26 mouse cellular contexts compared by ENCODE assay signal in genomic region chr17:6764227-6764593, GRCm38 (mm10). TPM values are rescaled to one million over a fixed set of nuclear protein-coding genes. Genes with fewer than 3 reads are reported as not detected.
A peak's percentile ranks its signal among the peaks of the same experiment; 100 is the strongest.
DNase-seq lines count a peak whose midpoint lies in the region; ATAC-seq and TF ChIP-seq lines count a peak whose summit lies in the region.
"Had no signal": no experiment of that assay in that cellular context is flagged by ENCODE, and none has a peak within 500 bp of the region (broad histone marks: within the 10 kb centered on the region; RNA-seq: fewer than 3 reads in every experiment).

No protein-coding gene starts in this region.

- no peak overlapping the region for H3K4me3 ChIP-seq in forebrain, embryonic 12.5 days (replicated peaks)
- H3K4me3 ChIP-seq in forebrain, postnatal 0 days (ENCODE audit: low read depth, low read length) = no peak overlapping the region
- H3K4me3 ChIP-seq in heart, embryonic 15.5 days = no peak overlapping the region
- H3K4me3 ChIP-seq in liver, embryonic 12.5 days = no peak overlapping the region
- no peak overlapping the region for H3K4me3 ChIP-seq in liver, embryonic 15.5 days (replicated peaks)
- H3K4me3 ChIP-seq: gastrocnemius, adult 2 months; lung, embryonic 15.5 days; megakaryocyte, embryonic 14.5 days; myocyte; neural tube, embryonic 13.5 days had no signal

- DNase-seq in forebrain, postnatal 0 days = no peak
- DNase-seq in heart, adult 8-10 months (ENCODE audit: low spot score) = no peak
- DNase-seq in liver = no peak
- DNase-seq in layer of hippocampus, postnatal 25 days (ENCODE audit: extremely low spot score in 1 of 2, low spot score in 1 of 2) = no peak
- DNase-seq: adrenal gland, postnatal 10 days; cerebellum, adult 8-10 months; cerebellum, postnatal 36 days; gastrocnemius, adult 2 months; gastrocnemius, postnatal 36 days; heart, postnatal 4 days; layer of hippocampus, adult 9-11 months; thymus, adult 2 months; thymus, postnatal 36 days had no signal

- no peak overlapping the region for H3K9ac ChIP-seq in forebrain, embryonic 12.5 days
- H3K9ac ChIP-seq in forebrain, postnatal 0 days = no peak overlapping the region
- no peak overlapping the region for H3K9ac ChIP-seq in heart, embryonic 15.5 days
- no peak overlapping the region for H3K9ac ChIP-seq in liver, embryonic 12.5 days
- H3K9ac ChIP-seq in liver, embryonic 15.5 days = no peak overlapping the region
- H3K9ac ChIP-seq: hindbrain, embryonic 14.5 days; lung, embryonic 15.5 days; neural tube, embryonic 13.5 days had no signal

- no peak overlapping the region for H3K4me2 ChIP-seq in forebrain, embryonic 12.5 days
- no peak overlapping the region for H3K4me2 ChIP-seq in forebrain, postnatal 0 days (ENCODE audit: low read depth)
- H3K4me2 ChIP-seq in heart, embryonic 15.5 days = no peak overlapping the region
- H3K4me2 ChIP-seq in liver, embryonic 12.5 days = peak overlapping the region; percentile 18; the same call in 1 of the 2 replicates
- 0 out of 2 replicates have a peak overlapping the region, but pooled peaks have one; percentile 5 for H3K4me2 ChIP-seq in liver, embryonic 15.5 days
- H3K4me2 ChIP-seq: hindbrain, embryonic 14.5 days; lung, embryonic 15.5 days; neural tube, embryonic 13.5 days had no signal

- peak overlapping the region; percentile 68; the same call in 1 of the 2 replicates for H3K27ac ChIP-seq in forebrain, embryonic 12.5 days
- no peak overlapping the region for H3K27ac ChIP-seq in forebrain, postnatal 0 days (ENCODE audit: low read depth, low read length)
- H3K27ac ChIP-seq in heart, embryonic 15.5 days = 0 out of 2 replicates have a peak overlapping the region, but pooled peaks have one; percentile 12
- 0 out of 2 replicates have a peak overlapping the region, but pooled peaks have one; percentile 3 for H3K27ac ChIP-seq in liver, embryonic 12.5 days
- H3K27ac ChIP-seq in liver, embryonic 15.5 days (replicated peaks) = no peak overlapping the region; the same call in 1 of the 2 replicates
- H3K27ac ChIP-seq: gastrocnemius, adult 2 months; hindbrain, embryonic 14.5 days; kidney, postnatal 0 days; lung, embryonic 15.5 days; neural tube, embryonic 13.5 days had no signal

- TF ChIP-seq CTCF in forebrain, postnatal 0 days (IDR thresholded peaks at IDR 0.05; ENCODE audit: low read depth) = no peak

- H3K27me3 ChIP-seq in forebrain, embryonic 12.5 days = no peaks in the 10 kb centered on the region
- no peaks in the 10 kb centered on the region for H3K27me3 ChIP-seq in forebrain, postnatal 0 days (ENCODE audit: insufficient read depth, low read length)
- H3K27me3 ChIP-seq in heart, embryonic 15.5 days = no peaks in the 10 kb centered on the region
- H3K27me3 ChIP-seq in liver, embryonic 12.5 days (replicated peaks) = no peaks in the 10 kb centered on the region
- no peaks in the 10 kb centered on the region for H3K27me3 ChIP-seq in liver, embryonic 15.5 days
- H3K27me3 ChIP-seq: lung, embryonic 15.5 days; megakaryocyte, embryonic 14.5 days; neural tube, embryonic 13.5 days; Patski had no signal

- no peaks in the 10 kb centered on the region for H3K9me3 ChIP-seq in forebrain, embryonic 12.5 days
- no peaks in the 10 kb centered on the region for H3K9me3 ChIP-seq in forebrain, postnatal 0 days (ENCODE audit: low read length)
- no peaks in the 10 kb centered on the region for H3K9me3 ChIP-seq in heart, embryonic 15.5 days (replicated peaks)
- no peaks in the 10 kb centered on the region for H3K9me3 ChIP-seq in liver, embryonic 12.5 days (replicated peaks)
- no peaks in the 10 kb centered on the region for H3K9me3 ChIP-seq in liver, embryonic 15.5 days (replicated peaks)
- H3K9me3 ChIP-seq: lung, embryonic 15.5 days; megakaryocyte, embryonic 14.5 days; neural tube, embryonic 13.5 days had no signal

- H3K4me1 ChIP-seq in forebrain, embryonic 12.5 days = peaks cover 51% of the 10 kb centered on the region
- H3K4me1 ChIP-seq in forebrain, postnatal 0 days (ENCODE audit: insufficient read depth) = peaks cover 2% of the 10 kb centered on the region; the same call in 1 of the 2 replicates
- H3K4me1 ChIP-seq in heart, embryonic 15.5 days (replicated peaks) = peaks cover 75% of the 10 kb centered on the region
- peaks cover 75% of the 10 kb centered on the region for H3K4me1 ChIP-seq in liver, embryonic 12.5 days
- peaks cover 73% of the 10 kb centered on the region for H3K4me1 ChIP-seq in liver, embryonic 15.5 days (replicated peaks)

- WGBS in forebrain, embryonic 12.5 days = 62% methylated on average over 7 of the region's 7 CpGs
- 79% methylated on average over 7 of the region's 7 CpGs for WGBS in forebrain, postnatal 0 days
- 68% methylated on average over 7 of the region's 7 CpGs for WGBS in heart, embryonic 15.5 days
- WGBS in liver, embryonic 12.5 days (ENCODE audit: insufficient replicate concordance) = 57% methylated on average over 7 of the region's 7 CpGs
- WGBS in liver, embryonic 15.5 days (ENCODE audit: insufficient replicate concordance) = 57% methylated on average over 7 of the region's 7 CpGs

- no peaks in the 10 kb centered on the region for H3K36me3 ChIP-seq in forebrain, embryonic 12.5 days (replicated peaks)
- H3K36me3 ChIP-seq in forebrain, postnatal 0 days (ENCODE audit: insufficient read depth) = no peaks in the 10 kb centered on the region
- H3K36me3 ChIP-seq in heart, embryonic 15.5 days = no peaks in the 10 kb centered on the region
- H3K36me3 ChIP-seq in liver, embryonic 12.5 days = peaks cover 3% of the 10 kb centered on the region; the same call in 1 of the 2 replicates
- H3K36me3 ChIP-seq in liver, embryonic 15.5 days (replicated peaks) = peaks cover 4% of the 10 kb centered on the region
- H3K36me3 ChIP-seq: lung, embryonic 15.5 days; neural tube, embryonic 13.5 days had no signal

- no peak for ATAC-seq in forebrain, embryonic 12.5 days (ENCODE audit: low FRiP score)
- no peak for ATAC-seq in forebrain, postnatal 0 days
- ATAC-seq in heart, embryonic 15.5 days (replicated peaks; ENCODE audit: insufficient number of reproducible peaks, insufficient read depth, low FRiP score, low read depth) = no peak
- ATAC-seq in liver, embryonic 12.5 days = no peak
- no peak for ATAC-seq in liver, embryonic 15.5 days (ENCODE audit: insufficient read depth)
- ATAC-seq: inflammation-experienced regulatory T-cells, adult 6 months; midbrain, embryonic 16.5 days; Patski had no signal

RNA-seq across cellular contexts. Expression of gene Ezr, which starts 18.4 kb away (rescaled TPM):
- 115 and 122 TPM in 2 replicates for polyA plus RNA-seq in forebrain, embryonic 12.5 days (2016; fragmentation: Nextera tagmentation; extraction: Ambion mirVana)
- 37.8 and 45.4 TPM in 2 replicates for total RNA-seq in forebrain, postnatal 0 days (2014; rRNA removed)
- polyA plus RNA-seq in forebrain, postnatal 0 days (2015; fragmentation: Nextera tagmentation; extraction: Ambion mirVana) = 51.6 and 60.2 TPM in 2 replicates
- 109 and 136 TPM in 2 replicates for polyA plus RNA-seq in heart, embryonic 15.5 days (2015; fragmentation: Nextera tagmentation; extraction: Ambion mirVana)
- 10 to 100 TPM; 29.1 to 38.7 (median 33.9) TPM for total RNA-seq in heart, adult 8-10 months (2022)
- 67.9 and 72.4 TPM in 2 replicates for polyA plus RNA-seq in liver, embryonic 12.5 days (2016; fragmentation: Nextera tagmentation; extraction: Ambion mirVana)
- polyA plus RNA-seq in liver, embryonic 15.5 days (2015; fragmentation: Nextera tagmentation; extraction: Ambion mirVana) = 48.3 and 49.4 TPM in 2 replicates
- 10 to 100 TPM; 48.4 to 48.7 TPM for total RNA-seq in layer of hippocampus, postnatal 25 days (2021)

Comparison
In these comparisons a context has a peak if more than half of its experiments do, and no peak if none do; other contexts are left out.
1. H3K27ac ChIP-seq: peak in forebrain, embryonic 12.5 days (single experiment), heart, embryonic 15.5 days (single experiment) and liver, embryonic 12.5 days (single experiment); none in forebrain, postnatal 0 days (single experiment) and liver, embryonic 15.5 days (single experiment).
2. H3K4me2 ChIP-seq: peak in liver, embryonic 12.5 days (single experiment) and liver, embryonic 15.5 days (single experiment); none in forebrain, embryonic 12.5 days (single experiment), forebrain, postnatal 0 days (single experiment) and heart, embryonic 15.5 days (single experiment).